In genomic region chr6:58929911-58930431, GRCm38 (mm10) we compare ENCODE assay signal across 8 mouse cellular contexts. TPM values are rescaled to one million over a fixed set of nuclear protein-coding genes. Genes with fewer than 3 reads are reported as not detected.
DNase-seq lines count a peak whose midpoint lies in the region; ATAC-seq lines count a peak whose summit lies in the region.

No protein-coding gene starts in this region.

- H3K4me1 ChIP-seq in forebrain, embryonic 14.5 days (ENCODE audit: control insufficient read depth, insufficient read depth, low read length), result peaks cover 10% of the 10 kb centered on the region; the same call in 1 of the 2 replicates
- H3K4me1 ChIP-seq in forebrain, embryonic 10.5 days, result peaks cover 30% of the 10 kb centered on the region
- H3K4me1 ChIP-seq in midbrain, embryonic 11.5 days (ENCODE audit: control insufficient read depth, insufficient read depth, low read length), result peaks cover 19% of the 10 kb centered on the region
- H3K4me1 ChIP-seq in midbrain, embryonic 13.5 days (replicated peaks), result peaks cover 37% of the 10 kb centered on the region
- H3K4me1 ChIP-seq in midbrain, embryonic 16.5 days (ENCODE audit: control insufficient read depth, insufficient read depth, low read length), result peaks cover 20% of the 10 kb centered on the region

- ATAC-seq in forebrain, embryonic 14.5 days, result peak; percentile 35; the same call in 1 of the 2 replicates
- no peak for ATAC-seq in midbrain, embryonic 11.5 days (ENCODE audit: low FRiP score)
- no peak for ATAC-seq in midbrain, embryonic 13.5 days
- ATAC-seq in midbrain, embryonic 16.5 days, result no peak
- ATAC-seq in inflammation-experienced regulatory T-cells, adult 6 months, result no peak

- H3K36me3 ChIP-seq in forebrain, embryonic 14.5 days (ENCODE audit: control insufficient read depth, insufficient read depth, low read length), result no peaks in the 10 kb centered on the region
- no peaks in the 10 kb centered on the region for H3K36me3 ChIP-seq in forebrain, embryonic 10.5 days (replicated peaks)
- H3K36me3 ChIP-seq in midbrain, embryonic 11.5 days (ENCODE audit: control insufficient read depth, insufficient read depth, low read length), result no peaks in the 10 kb centered on the region
- no peaks in the 10 kb centered on the region for H3K36me3 ChIP-seq in midbrain, embryonic 13.5 days
- H3K36me3 ChIP-seq in midbrain, embryonic 16.5 days (ENCODE audit: control insufficient read depth, insufficient read depth, low read length), result no peaks in the 10 kb centered on the region

- H3K27me3 ChIP-seq in forebrain, embryonic 14.5 days (replicated peaks; ENCODE audit: control insufficient read depth, insufficient read depth, low read length), result no peaks in the 10 kb centered on the region
- no peaks in the 10 kb centered on the region for H3K27me3 ChIP-seq in forebrain, embryonic 10.5 days (ENCODE audit: poor library complexity, severe bottlenecking)
- H3K27me3 ChIP-seq in midbrain, embryonic 11.5 days (ENCODE audit: control insufficient read depth, insufficient read depth, low read length), result no peaks in the 10 kb centered on the region
- no peaks in the 10 kb centered on the region for H3K27me3 ChIP-seq in midbrain, embryonic 13.5 days
- H3K27me3 ChIP-seq in midbrain, embryonic 16.5 days (ENCODE audit: control insufficient read depth, insufficient read depth, low read depth, low read length), result no peaks in the 10 kb centered on the region

- no peaks in the 10 kb centered on the region for H3K9me3 ChIP-seq in forebrain, embryonic 14.5 days (replicated peaks; ENCODE audit: control insufficient read depth, low read length)
- H3K9me3 ChIP-seq in forebrain, embryonic 10.5 days, result no peaks in the 10 kb centered on the region
- H3K9me3 ChIP-seq in midbrain, embryonic 11.5 days (ENCODE audit: control insufficient read depth, low read length), result no peaks in the 10 kb centered on the region
- H3K9me3 ChIP-seq in midbrain, embryonic 13.5 days, result no peaks in the 10 kb centered on the region
- no peaks in the 10 kb centered on the region for H3K9me3 ChIP-seq in midbrain, embryonic 16.5 days (replicated peaks; ENCODE audit: control insufficient read depth, low read length, poor library complexity, severe bottlenecking)

- no peak overlapping the region for H3K4me3 ChIP-seq in forebrain, embryonic 14.5 days (ENCODE audit: low read depth, low read length)
- no peak overlapping the region for H3K4me3 ChIP-seq in forebrain, embryonic 10.5 days
- no peak overlapping the region for H3K4me3 ChIP-seq in midbrain, embryonic 11.5 days (ENCODE audit: low read depth, low read length)
- H3K4me3 ChIP-seq in midbrain, embryonic 13.5 days (replicated peaks), result no peak overlapping the region
- no peak overlapping the region for H3K4me3 ChIP-seq in midbrain, embryonic 16.5 days (ENCODE audit: low read depth, low read length)

- no peak overlapping the region for H3K9ac ChIP-seq in forebrain, embryonic 14.5 days (ENCODE audit: low read length)
- H3K9ac ChIP-seq in midbrain, embryonic 11.5 days (ENCODE audit: low read length), result no peak overlapping the region
- H3K9ac ChIP-seq in midbrain, embryonic 13.5 days (replicated peaks), result no peak overlapping the region
- no peak overlapping the region for H3K9ac ChIP-seq in midbrain, embryonic 16.5 days (ENCODE audit: low read depth, low read length)

- no peak overlapping the region for H3K4me2 ChIP-seq in forebrain, embryonic 14.5 days (ENCODE audit: low read length)
- no peak overlapping the region for H3K4me2 ChIP-seq in midbrain, embryonic 11.5 days
- H3K4me2 ChIP-seq in midbrain, embryonic 13.5 days (replicated peaks), result no peak overlapping the region
- no peak overlapping the region for H3K4me2 ChIP-seq in midbrain, embryonic 16.5 days (ENCODE audit: low read length)

- 81% methylated on average over 9 of the region's 9 CpGs for WGBS in forebrain, embryonic 14.5 days
- 92% methylated on average over 9 of the region's 9 CpGs for whole genome bisulfite sequencing in forebrain, embryonic 10.5 days
- WGBS in midbrain, embryonic 11.5 days, result 92% methylated on average over 9 of the region's 9 CpGs
- WGBS in midbrain, embryonic 13.5 days, result 91% methylated on average over 9 of the region's 9 CpGs
- 91% methylated on average over 9 of the region's 9 CpGs for WGBS in midbrain, embryonic 16.5 days

- DNase-seq in forebrain, embryonic 14.5 days (ENCODE audit: low spot score), result peak; percentile 83
- no peak for DNase-seq in forebrain, embryonic 10.5 days (ENCODE audit: extremely low spot score, low spot score)
- DNase-seq in midbrain, embryonic 11.5 days (ENCODE audit: low spot score, missing footprints), result peak; percentile 26
- DNase-seq in heart, adult 8-10 months (ENCODE audit: low spot score), result peak; percentile 46
- peak; percentile 58 for DNase-seq in right cerebral cortex, postnatal 4 days

- no peak overlapping the region for H3K27ac ChIP-seq in forebrain, embryonic 14.5 days (ENCODE audit: low read depth, low read length)
- no peak overlapping the region for H3K27ac ChIP-seq in forebrain, embryonic 10.5 days
- no peak overlapping the region for H3K27ac ChIP-seq in midbrain, embryonic 11.5 days (ENCODE audit: low read depth, low read length)
- H3K27ac ChIP-seq in midbrain, embryonic 13.5 days, result no peak overlapping the region
- no peak overlapping the region for H3K27ac ChIP-seq in midbrain, embryonic 16.5 days (ENCODE audit: low read length)

RNA-seq across cellular contexts. Expression of gene Nap1l5, which starts 23.1 kb away (rescaled TPM):
- 70.1 and 106 TPM in 2 replicates for polyA plus RNA-seq in forebrain, embryonic 14.5 days (2014; fragmentation: Nextera tagmentation; extraction: Ambion mirVana)
- polyA plus RNA-seq in forebrain, embryonic 10.5 days (2016; fragmentation: Nextera tagmentation; extraction: Ambion mirVana), result 4.3 and 4.8 TPM in 2 replicates
- 41.7 and 42.5 TPM in 2 replicates for polyA plus RNA-seq in midbrain, embryonic 11.5 days (2014; fragmentation: Nextera tagmentation; extraction: Ambion mirVana)
- polyA plus RNA-seq in midbrain, embryonic 13.5 days (2015; fragmentation: Nextera tagmentation; extraction: Ambion mirVana), result 135 and 148 TPM in 2 replicates
- total RNA-seq in heart, adult 8-10 months (2022), result 1 to 10 TPM in 2 of 4 experiments, under 1 TPM in 2; 0.86 to 1.6 (median 1.1) TPM
- polyA plus RNA-seq in midbrain, embryonic 16.5 days (2015; fragmentation: Nextera tagmentation; extraction: Ambion mirVana), result 310 and 365 TPM in 2 replicates
- under 1 TPM in 1 of 3 experiments, not detected in 2; 0.20 TPM for polyA plus RNA-seq in inflammation-experienced regulatory T-cells, adult 6 months (2017; shearing (Covaris generic))
